Mouse (Mus musculus): Measurements from ENCODE around the gene Apoc1.
"Not testable (repeated sequence)": the region's sequence is repeated elsewhere in the genome, so short reads cannot be mapped to it uniquely, and the experiment has no call there.

Apoc1 gene

DNA sequence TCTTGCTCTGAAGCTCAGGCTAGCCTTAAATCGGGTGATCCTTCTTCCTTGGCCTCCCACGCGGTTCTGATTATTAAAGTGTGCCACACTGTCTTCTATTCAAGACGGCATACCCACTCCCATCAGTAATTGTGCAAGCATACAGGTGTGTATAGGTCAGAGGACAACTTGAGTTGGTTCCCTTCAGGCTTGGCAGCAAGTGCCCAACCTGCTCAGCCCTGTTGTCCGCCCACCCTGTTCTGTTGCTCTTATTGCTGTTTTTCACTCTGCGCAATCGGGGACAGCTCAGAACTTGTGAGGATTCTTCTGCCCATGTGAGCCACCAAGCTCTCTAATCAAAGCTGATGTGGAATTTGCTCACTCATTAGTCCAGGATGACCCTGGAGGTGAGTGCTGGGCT lies 12.8 kb upstream of the Apoc1 start:
- no peak for DNase-seq (ENCODE audit: low spot score in 2 of 2)

DNA sequence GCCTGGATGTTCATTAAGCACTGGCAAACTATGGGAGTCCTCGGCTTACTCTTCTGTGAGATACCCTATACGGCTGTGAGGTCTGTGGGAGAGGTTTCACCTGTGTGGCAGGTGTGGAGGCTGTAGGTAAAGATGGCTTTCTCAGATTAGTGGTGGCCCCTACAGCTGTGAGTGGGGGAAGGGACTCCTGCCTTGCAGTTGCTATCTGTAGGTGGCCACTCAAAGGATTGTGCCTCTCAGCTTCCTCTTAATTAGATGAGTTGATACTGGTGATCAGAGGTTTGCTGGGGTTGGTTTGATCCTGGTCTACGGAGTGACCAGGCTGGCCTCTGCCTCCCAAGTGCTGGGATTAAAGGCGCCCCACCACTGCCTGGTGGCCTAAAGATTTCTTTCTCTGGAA lies 12.0 kb upstream of the Apoc1 start:
- DNase-seq (ENCODE audit: low spot score in 2 of 2): no peak

DNA sequence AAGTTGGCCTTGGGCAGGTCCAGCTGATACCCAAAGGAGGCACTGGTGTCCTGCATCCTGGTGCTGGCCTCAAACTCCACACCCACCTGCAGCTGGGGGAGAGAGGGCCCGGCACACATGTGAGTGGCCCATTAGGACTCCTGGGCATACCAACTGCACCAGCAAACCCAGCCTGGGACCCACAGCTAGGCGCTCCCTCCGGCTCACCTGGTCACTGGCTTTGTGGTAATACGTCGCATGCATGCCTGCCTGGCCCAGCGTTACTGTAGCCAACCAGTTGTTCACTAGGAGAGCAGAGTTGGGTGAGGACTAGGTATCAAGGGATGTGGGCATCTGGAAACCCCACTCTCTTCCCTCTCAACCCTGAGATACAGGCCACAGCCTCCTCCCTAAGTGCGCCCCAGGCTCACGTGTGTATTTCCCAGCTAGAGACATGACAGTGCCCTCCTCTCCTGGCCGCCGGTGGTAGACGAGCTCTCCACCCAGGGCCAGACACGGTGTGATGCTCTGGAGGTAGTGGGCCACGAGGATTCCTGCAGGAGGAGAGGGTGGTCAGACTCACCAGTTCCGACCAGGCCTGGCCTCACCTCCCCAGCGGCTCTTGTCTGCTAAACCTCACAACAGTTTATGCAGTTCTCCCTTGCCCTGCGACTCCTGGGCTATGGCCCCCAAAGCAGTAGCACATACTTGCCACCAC lies 10.5 kb upstream of the Apoc1 start:
- DNase-seq (ENCODE audit: low spot score in 2 of 2): no peak

DNA sequence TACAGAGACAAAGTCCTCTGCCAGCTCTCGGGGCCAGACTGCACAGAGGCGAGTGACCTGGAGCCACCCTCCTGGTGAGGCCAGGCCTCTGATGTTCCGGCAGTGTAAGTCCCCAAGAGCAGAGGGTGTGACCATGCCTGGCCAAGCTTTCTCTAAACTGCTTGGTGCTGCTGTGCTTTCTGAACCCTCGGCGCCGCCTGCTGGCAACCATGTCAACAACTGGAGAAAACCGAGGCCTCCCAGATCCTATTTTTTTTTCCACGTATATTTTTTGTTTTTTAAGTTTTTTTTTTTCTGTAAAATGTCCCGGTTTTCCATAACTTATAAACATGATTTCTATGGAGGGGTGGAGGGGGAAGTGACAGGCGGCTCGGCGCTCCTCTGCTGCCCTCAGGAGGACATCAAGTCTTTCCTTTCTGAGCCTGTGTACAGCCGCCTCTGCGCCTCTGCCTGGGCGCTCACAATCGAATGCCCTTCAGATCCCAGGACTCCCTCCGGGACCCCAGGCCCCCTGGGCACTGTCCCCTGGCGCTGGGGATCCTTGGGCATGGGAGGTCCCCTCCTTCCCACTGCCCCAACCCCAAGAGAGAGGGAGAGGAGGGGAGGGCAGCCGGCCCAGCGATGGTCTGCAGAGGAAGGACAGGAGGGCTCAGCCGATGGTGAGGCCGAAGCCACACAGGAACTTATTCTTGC lies 8.8 kb upstream of the Apoc1 start:
- DNase-seq (ENCODE audit: low spot score in 2 of 2): peak; percentile 57 to 66

DNA sequence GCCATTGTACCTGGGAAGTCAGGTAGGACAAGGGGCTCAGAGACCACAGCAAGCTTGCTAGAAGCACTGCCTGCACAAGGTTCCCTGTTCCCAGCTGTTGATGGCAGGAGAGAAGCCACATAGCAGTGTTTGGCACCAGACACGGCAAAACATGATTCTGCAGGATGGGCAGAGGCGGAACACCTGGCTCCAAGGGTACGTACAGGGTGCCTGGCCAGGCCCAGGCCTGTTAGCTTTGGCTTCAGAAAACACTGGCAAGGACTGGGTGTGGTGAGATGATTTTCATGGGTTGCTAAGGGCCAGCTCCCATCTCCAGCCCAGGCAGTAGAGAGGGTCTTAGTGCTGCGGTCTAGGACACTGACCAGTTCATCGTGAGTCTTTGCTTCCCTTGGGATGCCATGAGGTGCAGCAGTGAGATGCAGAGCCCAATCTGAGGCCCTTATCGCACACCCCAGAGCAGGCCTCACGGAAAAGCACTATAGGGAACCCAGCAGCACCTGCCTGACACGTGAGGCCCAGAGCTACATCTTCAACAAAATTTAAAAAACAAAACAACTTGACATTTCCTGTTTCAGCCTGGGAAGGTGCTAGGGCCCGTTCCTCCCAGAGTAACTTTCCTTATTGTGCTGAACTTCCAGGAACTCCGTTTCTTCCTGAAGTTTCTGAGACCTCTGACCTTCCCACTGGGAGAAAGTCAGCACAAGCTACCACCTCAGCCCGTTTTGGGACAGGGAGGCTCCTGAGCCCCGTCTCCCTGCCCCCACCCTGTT lies 8.0 kb upstream of the Apoc1 start:
- no peak for DNase-seq (ENCODE audit: low spot score in 2 of 2)

DNA sequence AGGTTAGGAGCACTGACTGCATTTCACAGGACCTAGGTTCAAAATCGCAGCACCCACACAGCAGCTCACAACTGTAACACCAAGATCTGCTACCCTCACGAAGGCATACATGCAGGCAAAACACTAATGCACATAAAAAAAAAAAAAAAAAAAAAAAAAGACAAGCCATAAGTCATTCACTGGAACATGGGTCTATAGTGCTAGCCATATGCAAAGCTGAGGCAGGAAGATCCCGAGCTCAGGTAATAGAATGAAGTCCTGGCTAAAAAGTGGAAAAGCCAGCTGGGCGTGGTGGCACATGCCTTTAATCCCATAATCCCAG lies 7.3 kb upstream of the Apoc1 start:
- no peak for DNase-seq (ENCODE audit: low spot score in 2 of 2)

DNA sequence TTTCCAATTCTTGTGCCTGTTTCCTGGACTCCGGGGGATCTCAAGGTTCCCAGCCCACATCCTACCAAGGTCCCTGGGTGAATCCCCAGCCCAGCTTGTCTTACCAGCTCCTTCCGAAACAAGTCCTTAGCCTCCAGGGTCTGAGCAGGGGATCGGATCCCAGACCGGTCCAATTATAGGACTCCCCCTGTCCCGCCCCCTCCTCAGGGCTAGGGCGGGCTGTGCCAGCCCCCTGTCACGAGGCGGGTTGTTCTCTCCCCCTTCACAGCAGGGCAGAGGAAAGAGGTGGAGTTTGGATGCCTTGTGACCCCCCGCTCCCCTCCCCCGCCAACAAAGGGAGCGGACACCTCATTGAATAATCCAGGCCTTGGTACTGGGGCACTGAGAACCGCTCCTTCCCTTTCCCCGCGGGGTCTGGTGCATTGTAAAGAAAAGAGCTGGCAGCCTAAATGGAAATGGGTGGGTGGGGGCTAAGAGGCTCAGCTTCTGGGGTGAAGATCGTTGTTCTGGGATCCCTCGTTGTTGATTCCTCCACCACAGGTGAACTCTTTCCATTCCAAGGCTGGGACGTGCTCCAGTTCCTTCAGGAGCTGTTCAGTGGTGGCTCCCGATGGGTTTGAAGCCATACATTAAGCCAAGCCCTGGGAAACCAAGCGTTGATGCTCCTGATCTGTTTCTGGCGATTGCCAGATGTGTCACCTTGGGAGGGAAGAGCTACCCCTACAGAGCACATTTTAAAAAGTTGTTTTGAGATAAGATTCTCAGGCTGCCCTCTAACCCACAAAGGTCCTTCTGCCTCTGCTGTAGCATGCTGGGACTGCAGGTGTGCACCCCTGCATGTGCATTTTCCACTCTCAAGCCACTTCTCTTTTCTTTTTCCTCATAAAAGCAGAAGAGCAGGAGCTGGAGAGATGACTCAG lies 6.7 kb upstream of the Apoc1 start, which contains the start of gene Apoe:
Gene Apoe (minus strand): TSS at position 282 of the 920 bp plus-strand sequence.
- peak; percentile 46 to 47 for DNase-seq (ENCODE audit: low spot score in 2 of 2)

DNA sequence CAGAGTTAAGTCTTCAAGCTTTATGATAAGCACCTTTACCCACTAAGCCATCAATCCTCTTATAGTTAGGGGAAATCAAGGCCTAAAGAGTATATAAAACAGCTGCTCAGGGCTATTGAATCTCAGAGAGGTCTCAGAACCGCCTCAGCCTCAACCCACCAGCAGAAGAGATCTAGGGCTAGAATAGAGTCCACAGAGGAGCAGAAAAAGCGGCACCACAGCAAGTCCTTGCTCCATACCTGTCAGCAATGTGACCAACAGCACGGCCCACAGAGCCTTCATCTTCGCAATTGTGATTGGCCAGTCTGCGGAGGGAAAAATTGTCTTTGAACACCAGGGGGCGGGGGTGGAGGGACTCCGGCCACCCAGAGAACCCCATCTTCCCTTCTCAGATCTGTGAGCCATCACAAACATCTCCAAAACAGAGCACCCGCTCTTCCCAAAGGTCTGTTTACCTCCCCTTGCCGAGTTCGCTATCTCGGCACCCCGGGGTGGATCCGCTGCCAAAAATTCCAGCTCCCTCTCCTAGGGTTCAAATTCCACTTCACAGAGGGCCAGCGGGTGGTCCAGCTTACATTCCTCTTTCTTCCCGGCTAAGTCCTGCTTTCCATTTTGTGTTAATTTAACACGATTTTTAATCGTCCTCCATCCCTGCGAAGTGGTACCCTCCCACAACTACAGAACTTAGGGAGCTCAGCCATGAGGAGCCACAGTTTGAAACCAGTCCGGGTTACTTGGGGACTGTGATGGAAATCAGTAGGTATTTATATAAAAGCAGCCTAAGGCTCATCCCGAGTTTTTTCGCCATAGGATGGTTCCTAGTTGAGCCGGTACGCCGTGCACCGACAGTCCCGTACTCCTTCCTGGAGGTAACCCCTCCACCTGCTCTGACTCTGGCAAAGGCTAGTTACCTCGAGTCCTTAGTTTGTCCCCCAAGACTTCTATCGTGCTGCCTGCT lies 5.8 kb upstream of the Apoc1 start:
- DNase-seq (ENCODE audit: low spot score in 2 of 2): no peak

DNA sequence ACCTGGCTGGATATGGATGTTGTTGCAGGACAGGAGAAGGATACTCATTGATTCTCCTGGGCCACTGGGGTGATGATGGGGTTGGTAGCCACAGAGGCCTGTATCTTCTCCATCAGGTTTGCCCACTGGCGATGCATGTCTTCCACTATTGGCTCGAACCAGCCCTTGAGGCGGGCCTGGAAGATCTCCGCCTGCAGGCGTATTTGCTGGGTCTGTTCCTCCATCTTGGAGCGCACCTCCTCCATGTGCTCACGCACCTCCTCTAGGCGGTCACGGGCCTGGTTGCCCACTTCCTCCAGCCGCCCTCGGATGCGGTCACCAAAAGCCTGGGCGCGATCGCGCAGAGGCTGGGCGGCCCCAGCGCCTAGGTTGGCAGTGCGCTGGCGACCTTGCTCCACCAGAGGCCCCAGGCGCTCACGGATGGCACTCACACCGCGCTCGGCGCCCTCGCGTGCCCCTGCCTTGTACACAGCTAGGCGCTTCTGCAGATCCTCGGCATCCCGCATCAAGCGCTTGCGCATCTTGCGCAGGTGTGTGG lies 3.9 kb upstream of the Apoc1 start:
- no peak for DNase-seq (ENCODE audit: low spot score in 2 of 2)

DNA sequence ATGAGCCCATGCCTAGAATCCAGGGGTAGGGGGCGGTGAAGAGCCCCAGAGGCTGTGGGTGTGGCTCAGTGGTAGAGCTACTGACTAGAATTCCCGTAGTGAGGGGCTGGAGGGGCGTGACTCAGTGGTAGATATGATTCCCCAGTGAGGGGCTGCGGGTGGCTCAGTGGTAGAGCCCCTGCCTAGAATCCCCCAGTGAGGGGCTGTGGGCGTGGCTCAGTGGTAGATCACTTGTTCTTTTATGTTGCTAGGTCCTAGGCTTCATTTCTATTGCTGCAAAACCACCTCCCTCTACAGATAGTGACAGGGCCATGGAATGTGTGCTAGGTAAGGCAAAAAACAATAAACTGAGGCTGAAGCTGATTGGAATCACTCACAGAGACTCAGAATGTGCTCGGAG lies 3.4 kb upstream of the Apoc1 start:
- DNase-seq (ENCODE audit: low spot score in 2 of 2): no peak

DNA sequence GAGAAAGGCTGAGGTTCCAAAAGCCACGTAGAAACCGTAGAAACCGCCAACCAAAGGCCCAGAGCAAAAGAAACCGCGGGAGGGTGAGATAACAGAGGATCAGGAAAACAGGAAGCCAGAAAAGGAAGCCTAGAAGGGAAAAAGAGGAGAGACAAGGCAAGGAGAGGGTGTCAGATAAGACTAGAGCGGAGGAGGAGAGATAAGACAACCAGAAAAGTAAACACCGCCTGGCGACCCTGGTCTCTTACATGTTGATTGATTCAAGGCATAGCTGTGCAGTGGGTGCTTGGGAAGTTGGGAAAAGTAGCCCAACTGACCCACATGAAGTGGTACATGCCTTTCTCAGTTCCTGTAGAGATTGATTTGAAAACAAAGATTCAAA lies 2.7 kb upstream of the Apoc1 start:
- no peak for DNase-seq (ENCODE audit: low spot score in 2 of 2)

DNA sequence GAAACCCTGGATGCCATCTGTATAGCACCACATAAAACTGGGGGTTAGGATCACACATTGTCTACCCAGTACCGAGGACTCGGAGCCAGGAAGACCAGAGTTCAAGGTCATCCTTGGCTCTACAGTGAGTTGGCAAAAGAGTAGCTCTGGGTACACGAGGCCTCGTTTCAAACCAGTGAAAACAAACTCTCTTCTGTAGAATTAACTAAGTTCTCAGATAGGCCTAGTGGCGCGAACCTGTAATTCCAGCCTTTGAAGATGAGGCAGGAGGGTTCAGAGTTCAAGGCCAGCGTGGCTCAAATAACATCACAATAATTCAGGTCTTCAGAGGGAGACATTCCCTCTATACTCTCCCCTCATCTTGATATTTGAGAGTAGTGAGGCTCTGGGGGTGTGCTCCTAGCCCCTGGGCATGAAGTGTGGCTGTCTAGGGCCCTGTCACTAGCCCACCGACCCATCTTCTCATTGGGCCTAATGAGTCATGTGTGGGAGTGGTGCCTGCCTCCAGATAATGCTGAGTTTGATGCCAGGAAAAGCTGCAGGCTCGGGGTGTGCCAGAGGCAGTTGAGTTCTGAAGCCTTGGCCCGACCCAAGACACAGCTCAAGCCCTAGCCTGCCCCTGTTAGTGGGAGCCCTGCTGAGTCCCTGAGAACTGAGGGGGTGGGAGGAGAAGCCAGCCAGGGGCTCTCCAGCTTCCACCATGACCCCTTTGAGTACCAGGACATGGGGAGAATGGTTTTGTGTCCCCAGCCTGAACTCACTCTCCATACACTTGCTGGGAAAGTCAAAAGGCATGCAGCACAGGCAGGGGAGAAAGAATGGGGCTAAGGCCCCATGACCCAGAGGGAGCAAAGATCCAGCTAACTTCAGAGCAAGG lies 2.1 kb upstream of the Apoc1 start:
- DNase-seq (ENCODE audit: low spot score in 2 of 2): no peak

DNA sequence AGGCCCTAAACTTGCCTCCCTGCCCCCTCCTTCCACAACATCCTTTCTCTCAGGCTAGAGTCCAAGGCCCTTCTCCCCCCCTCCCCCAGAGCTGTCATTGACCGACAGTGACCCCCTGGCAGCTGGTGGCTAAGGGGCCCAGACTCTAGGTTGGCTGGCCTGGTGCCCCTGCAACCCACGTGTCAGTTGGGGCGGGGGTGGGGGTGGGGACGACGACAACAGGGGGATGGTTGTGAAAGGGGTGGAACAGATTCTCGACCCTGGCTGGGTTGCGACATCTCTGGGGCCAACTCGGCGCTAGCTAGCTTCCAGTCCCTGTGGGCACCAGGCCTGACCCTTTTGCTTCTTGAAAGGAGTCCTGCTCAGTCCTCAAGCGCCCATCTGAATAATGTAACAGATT lies 961 bp upstream of the Apoc1 start:
- peak; percentile 25 to 37 for DNase-seq (ENCODE audit: low spot score in 2 of 2)

DNA sequence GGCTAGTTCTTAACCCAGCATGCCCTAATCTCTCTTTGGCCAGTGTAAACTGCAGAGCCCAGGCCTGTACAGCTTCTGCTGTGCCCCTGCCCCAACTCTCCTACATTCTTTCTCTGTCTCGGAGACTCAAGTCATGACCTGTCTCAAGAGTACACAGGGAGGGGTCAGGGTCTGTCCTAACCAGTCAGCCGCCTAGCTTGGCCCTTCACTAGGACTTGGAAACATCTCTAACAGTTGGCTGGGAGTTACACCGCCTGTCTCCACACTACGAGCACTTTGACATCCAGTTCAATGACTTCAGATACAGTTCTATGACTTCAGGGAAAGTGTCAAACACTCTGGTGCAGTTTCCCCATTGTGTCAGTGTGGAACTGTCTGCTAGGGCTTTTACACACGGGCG lies 1.0 kb downstream of the Apoc1 start:
- no peak for DNase-seq (ENCODE audit: low spot score in 2 of 2)

DNA sequence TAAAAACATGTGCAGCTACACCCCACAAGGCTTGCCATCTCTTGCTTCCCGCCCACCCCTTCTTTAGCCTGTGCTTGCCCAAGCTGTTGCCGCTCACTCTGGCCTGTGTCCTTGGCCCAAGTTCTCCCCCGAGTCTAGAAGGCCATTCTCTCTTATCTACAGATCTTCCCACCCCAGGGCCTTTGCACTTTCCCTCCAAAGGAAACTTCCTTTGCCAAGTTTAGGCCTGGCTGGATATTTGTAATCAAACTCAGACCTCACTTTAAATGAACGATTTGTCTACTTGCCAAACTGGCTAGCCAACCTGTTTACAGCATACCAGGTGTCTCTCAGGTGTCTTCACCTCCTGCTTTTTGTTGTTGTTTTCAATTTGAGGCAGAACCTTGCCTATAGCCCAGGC lies 1.6 kb downstream of the Apoc1 start:
- no peak for DNase-seq (ENCODE audit: low spot score in 2 of 2)

DNA sequence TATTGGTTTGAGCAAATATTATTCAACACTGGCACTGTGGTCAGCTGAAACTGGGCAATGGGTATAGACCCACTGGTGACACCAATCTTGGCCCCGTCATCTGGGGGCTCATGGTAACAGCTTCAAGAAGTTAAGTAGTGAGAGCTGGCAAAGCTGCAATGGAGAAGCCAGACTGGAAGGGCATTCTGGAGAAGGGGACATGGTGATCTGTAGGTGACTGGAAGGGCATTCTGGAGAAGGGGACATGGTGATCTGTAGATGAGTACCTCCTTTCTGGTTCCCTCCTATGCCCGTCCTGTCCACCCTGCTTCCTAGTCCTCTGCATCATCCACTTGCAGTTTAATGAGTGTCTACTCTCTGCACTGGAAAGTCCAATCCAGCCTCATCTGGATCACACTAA lies 3.8 kb downstream of the Apoc1 start:
- DNase-seq (ENCODE audit: low spot score in 2 of 2): no peak

DNA sequence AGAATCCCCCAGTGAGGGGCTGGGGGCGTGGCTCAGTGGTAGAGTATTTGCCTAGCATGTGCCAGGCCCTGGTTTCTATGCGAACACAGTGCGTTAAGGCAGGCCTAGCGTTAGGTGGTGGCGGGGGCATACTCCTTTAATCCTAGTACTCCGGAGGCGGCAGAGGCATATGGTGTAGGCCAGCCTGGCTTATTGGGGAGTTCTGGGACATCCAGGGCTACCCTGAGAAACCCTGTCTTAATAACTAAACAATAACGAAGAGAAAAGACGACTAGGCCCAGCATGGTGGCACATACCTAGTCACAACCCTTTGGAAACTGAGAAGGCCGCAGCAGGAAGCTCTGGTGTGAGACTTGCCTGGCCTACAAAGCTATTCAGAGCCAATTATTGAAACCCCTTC lies 4.4 kb downstream of the Apoc1 start:
- no peak for DNase-seq (ENCODE audit: low spot score in 2 of 2)

DNA sequence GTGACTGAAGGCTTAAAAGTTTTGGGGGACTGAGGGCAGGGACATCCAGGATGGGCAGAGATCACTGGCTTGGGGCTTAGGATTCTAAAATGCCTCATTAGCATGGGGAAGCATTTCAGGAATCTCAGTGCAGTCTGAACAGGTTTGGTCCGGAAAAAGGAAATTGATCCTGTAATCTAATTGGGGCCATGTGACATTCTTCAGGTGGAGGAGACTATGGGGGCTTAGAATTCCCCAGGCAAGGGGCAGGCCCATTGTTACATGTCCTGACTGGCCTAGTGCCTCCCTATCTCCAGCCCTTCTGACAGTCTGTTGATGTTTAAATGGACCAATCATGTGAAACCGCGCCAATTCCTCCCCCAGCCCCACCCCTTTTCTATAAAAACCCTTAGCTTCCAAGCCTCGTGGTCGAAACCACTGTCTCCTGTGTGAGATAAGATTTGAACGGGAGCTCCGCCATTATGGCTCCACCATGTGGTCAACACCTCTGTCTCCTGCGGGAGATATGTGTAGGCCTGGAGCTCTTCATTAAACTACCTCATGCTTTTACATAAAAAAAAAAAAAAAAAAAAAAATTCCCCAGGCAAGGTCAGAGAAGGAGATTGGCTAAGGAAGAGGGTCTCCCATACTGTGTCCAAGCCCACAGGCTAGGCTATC lies 5.4 kb downstream of the Apoc1 start:
- DNase-seq (ENCODE audit: low spot score in 2 of 2): not testable (repeated sequence)

DNA sequence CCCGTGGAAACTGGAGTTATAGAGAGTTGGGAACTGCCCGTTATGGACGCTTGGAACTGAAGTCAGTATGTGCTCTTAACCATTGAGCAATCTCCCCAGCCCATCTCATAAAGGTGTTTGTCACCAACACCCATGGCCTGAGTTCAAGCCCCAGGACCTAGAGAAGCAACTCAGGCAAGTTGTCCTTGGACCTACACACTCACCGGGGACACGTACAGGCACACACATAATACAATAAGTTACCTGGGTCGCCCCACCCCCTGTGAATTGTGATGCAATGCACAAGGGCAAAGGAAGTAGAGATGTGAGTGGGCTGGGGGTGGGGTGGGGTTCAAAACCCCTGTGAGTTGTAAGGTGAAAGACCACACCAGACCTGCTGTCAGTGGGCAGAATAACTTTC lies 5.9 kb downstream of the Apoc1 start:
- DNase-seq (ENCODE audit: low spot score in 2 of 2): no peak
